Mouse (Mus musculus) liver, embryonic 16.5 days (tissue): ENCODE results near the gene Fkbp1a. TPM values are rescaled to one million over a fixed set of nuclear protein-coding genes. Genes with fewer than 3 reads are reported as not detected.

Source experiments
- ATAC-seq: fragments of 200-750 bp; cut with Nextera tagmentation; 2 replicates; pipeline ENCODE4 v1.8.0; 2017; ENCODE audit warnings: low read depth, mild to moderate bottlenecking, moderate number of reproducible peaks, moderate library complexity
- H3K27ac ChIP-seq: fragments of 300-500 bp; sonication (generic); 2 replicates; pipeline ENCODE4 v1.5.1; 2014; ENCODE audit warnings: mild to moderate bottlenecking, low read length
- H3K27me3 ChIP-seq: fragments of 300-500 bp; sonication (generic); 2 replicates; pipeline ENCODE4 v1.6.1; 2014; ENCODE audit warnings: low read depth, low read length, mixed read lengths; ENCODE audit not compliant: control insufficient read depth, insufficient read depth
- H3K36me3 ChIP-seq: fragments of 300-500 bp; sonication (generic); 2 replicates; pipeline ENCODE4 v1.6.1; 2014; ENCODE audit warnings: mild to moderate bottlenecking; ENCODE audit not compliant: control insufficient read depth, insufficient read depth
- H3K4me1 ChIP-seq: fragments of 300-500 bp; sonication (generic); 2 replicates; pipeline ENCODE4 v1.6.1; 2014; ENCODE audit warnings: low read depth, low read length, mixed read lengths; ENCODE audit not compliant: control insufficient read depth
- H3K4me2 ChIP-seq: fragments of 300-500 bp; sonication (generic); 2 replicates; pipeline ENCODE4 v1.6.1; 2014; ENCODE audit warnings: low read depth, low read length, mixed read lengths
- H3K4me3 ChIP-seq: fragments of 300-500 bp; sonication (generic); 2 replicates; pipeline ENCODE4 v1.5.1; 2014; ENCODE audit warnings: low read depth, mild to moderate bottlenecking, low read length
- H3K9ac ChIP-seq: fragments of 300-500 bp; sonication (generic); 2 replicates; pipeline ENCODE4 v1.6.1; 2014; ENCODE audit warnings: low read depth, low read length
- H3K9me3 ChIP-seq: fragments of 300-500 bp; sonication (generic); replicated peaks from 2 replicates; pipeline ENCODE4 v1.6.1; 2016; ENCODE audit warnings: low read length; ENCODE audit not compliant: control insufficient read depth
- WGBS: fragments of 180-500 bp; shearing (Covaris S2); extraction: QIAGEN DNeasy Blood & Tissue Kit; methylation state at CpG from one replicate; pipeline ENCODE4 v1.1.7; 2014; ENCODE audit not compliant: insufficient replicate concordance; 5-methylcytosine and 5-hydroxymethylcytosine counted together
- polyA plus RNA-seq: library from polyadenylated mRNA; unstranded; fragments of >200 nt; fragmentation: Nextera tagmentation; extraction: Ambion mirVana; gene quantifications from 2 replicates; pipeline ENCODE4 v1.2.1, GENCODE M21; 2015

The Fkbp1a gene
- 112 and 114 TPM in 2 replicates for polyA plus RNA-seq

DNA sequence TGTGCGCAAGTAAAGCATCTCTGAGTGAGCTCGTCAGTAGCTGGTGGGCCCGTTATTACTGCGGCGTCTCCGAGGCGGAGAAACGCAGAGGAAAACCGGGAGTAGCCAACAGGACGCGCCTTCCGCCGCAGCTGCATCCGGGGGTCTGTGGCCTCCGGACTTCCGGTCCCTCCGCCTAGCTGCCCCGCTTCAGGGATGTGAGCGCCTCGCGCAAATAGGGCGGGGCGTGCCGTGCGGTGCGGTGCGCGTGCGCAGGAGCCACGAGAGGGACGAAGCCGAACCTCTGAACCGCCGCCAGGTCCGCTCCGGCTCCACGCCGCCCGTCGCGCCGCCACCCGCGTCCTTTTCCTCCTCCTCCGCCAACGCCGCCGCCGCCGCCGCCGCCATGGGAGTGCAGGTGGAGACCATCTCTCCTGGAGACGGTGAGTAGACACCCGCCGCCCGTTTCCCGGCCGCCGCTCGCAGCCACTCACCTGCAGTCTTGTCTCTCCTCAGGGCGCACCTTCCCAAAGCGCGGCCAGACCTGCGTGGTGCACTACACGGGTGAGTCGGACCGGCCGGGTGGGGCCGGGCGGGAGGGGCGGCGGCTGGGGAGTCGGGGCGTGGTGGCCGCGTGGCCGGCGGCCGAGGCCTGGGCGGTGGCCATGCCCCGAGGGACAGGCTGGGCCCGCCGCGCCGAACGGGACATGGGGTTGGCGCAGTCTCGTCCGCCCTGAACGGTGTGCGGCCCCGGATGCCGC lies at the start of gene Fkbp1a:
TSS of gene Fkbp1a (plus strand) at position 161 of the 740 bp plus-strand sequence.
- Histone ChIP-seq H3K9me3 (no peaks in the 10 kb centered on the region), H3K9ac (peak within 1 kb of the TSS; percentile 78), H3K27ac (peak within 1 kb of the TSS; percentile 80), H3K4me3 (peak within 1 kb of the TSS; percentile 74), H3K27me3 (no peaks in the 10 kb centered on the region), H3K36me3 (no peaks in the 10 kb centered on the region), H3K4me2 (peak within 1 kb of the TSS; percentile 92), H3K4me1 (peaks cover 9% of the 10 kb centered on the region)
- WGBS, result under 1% methylated on average over 82 of the region's 93 CpGs
- ATAC-seq, result peak; percentile 94

- peak within 1 kb of the TSS; percentile 76 for H3K4me2 ChIP-seq
- H3K4me3 ChIP-seq, result peak within 1 kb of the TSS; percentile 83
- H3K9me3 ChIP-seq, result no peaks in the 10 kb centered on the region
- peak; percentile 98 for ATAC-seq
- H3K36me3 ChIP-seq, result no peaks in the 10 kb centered on the region; the same call in 1 of the 2 replicates
- no peaks in the 10 kb centered on the region for H3K27me3 ChIP-seq
- WGBS, result under 1% methylated on average over 73 of the region's 73 CpGs
- peak within 1 kb of the TSS; percentile 38; the same call in 1 of the 2 replicates for H3K27ac ChIP-seq
- H3K9ac ChIP-seq, result peak within 1 kb of the TSS; percentile 83
- peaks cover 4% of the 10 kb centered on the region; the same call in 1 of the 2 replicates for H3K4me1 ChIP-seq
These were observed 48.1 kb upstream of the Fkbp1a start, which contains the start of gene Nsfl1c for GRCm38 (mm10) chr2:151494035-151494803. Gene Nsfl1c (plus strand): TSS chr2:151494182.

GRCm38 (mm10) chr2:151498358-151498757 lies 43.9 kb upstream of the Fkbp1a start:
- H3K9me3 ChIP-seq, result no peaks in the 10 kb centered on the region
- no peak overlapping the region for H3K4me3 ChIP-seq
- H3K4me2 ChIP-seq, result no peak overlapping the region
- H3K9ac ChIP-seq, result no peak overlapping the region
- WGBS, result 60% methylated on average over 3 of the region's 3 CpGs
- H3K36me3 ChIP-seq, result no peaks in the 10 kb centered on the region; the same call in 1 of the 2 replicates
- H3K27me3 ChIP-seq, result no peaks in the 10 kb centered on the region
- H3K27ac ChIP-seq, result no peak overlapping the region
- H3K4me1 ChIP-seq, result peaks cover 4% of the 10 kb centered on the region; the same call in 1 of the 2 replicates
- no peak for ATAC-seq

GRCm38 (mm10) chr2:151500442-151501007 lies 41.8 kb upstream of the Fkbp1a start:
- H3K4me3 ChIP-seq, result no peak overlapping the region
- H3K9ac ChIP-seq, result no peak overlapping the region
- peak; percentile 64 for ATAC-seq
- WGBS, result 39% methylated on average over 6 of the region's 6 CpGs
- peaks cover 4% of the 10 kb centered on the region for H3K36me3 ChIP-seq
- no peak overlapping the region for H3K4me2 ChIP-seq
- no peaks in the 10 kb centered on the region; the same call in 1 of the 2 replicates for H3K4me1 ChIP-seq
- H3K27ac ChIP-seq, result no peak overlapping the region
- H3K9me3 ChIP-seq, result no peaks in the 10 kb centered on the region
- H3K27me3 ChIP-seq, result no peaks in the 10 kb centered on the region

GRCm38 (mm10) chr2:151504226-151504625 lies 38.1 kb upstream of the Fkbp1a start:
- H3K4me3 ChIP-seq, result no peak overlapping the region
- no peaks in the 10 kb centered on the region; the same call in 1 of the 2 replicates for H3K4me1 ChIP-seq
- H3K27ac ChIP-seq, result no peak overlapping the region
- H3K36me3 ChIP-seq, result peaks cover 23% of the 10 kb centered on the region
- no peaks in the 10 kb centered on the region for H3K9me3 ChIP-seq
- no peak overlapping the region for H3K4me2 ChIP-seq
- no peak for ATAC-seq
- H3K9ac ChIP-seq, result no peak overlapping the region
- no peaks in the 10 kb centered on the region for H3K27me3 ChIP-seq
- 71% methylated on average over 4 of the region's 4 CpGs for WGBS

DNA sequence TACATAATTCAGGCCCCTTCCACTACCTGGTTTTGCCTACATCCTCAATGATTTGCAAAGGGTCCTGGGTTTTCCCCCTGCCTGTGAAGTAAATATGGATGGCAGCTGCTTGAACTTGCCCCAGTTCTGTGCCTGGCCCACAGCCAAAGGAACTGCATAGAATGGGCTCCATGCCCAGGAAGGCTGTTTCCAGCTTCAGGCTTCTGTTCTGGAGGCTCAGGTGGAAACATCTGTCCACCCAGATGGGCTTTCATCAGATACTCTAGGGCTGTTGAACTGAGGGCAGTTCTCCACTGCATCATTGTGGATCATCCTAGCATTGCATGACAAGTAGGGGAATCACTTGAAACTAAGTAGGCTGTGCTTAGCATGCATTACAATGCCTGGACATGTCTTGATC lies 30.1 kb upstream of the Fkbp1a start:
- Histone ChIP-seq H3K4me2 (no peak overlapping the region), H3K27ac (no peak overlapping the region), H3K4me3 (no peak overlapping the region), H3K9me3 (no peaks in the 10 kb centered on the region), H3K36me3 (peaks cover 29% of the 10 kb centered on the region), H3K27me3 (no peaks in the 10 kb centered on the region), H3K4me1 (no peaks in the 10 kb centered on the region), H3K9ac (no peak overlapping the region)
- ATAC-seq, result no peak

- Histone ChIP-seq H3K4me2 (no peak overlapping the region), H3K4me1 (no peaks in the 10 kb centered on the region), H3K27me3 (no peaks in the 10 kb centered on the region), H3K36me3 (peaks cover 24% of the 10 kb centered on the region), H3K9ac (no peak overlapping the region), H3K9me3 (no peaks in the 10 kb centered on the region), H3K4me3 (no peak overlapping the region), H3K27ac (no peak overlapping the region)
- ATAC-seq, result no peak
- 62% methylated on average over 3 of the region's 3 CpGs for WGBS
These were observed 28.6 kb upstream of the Fkbp1a start for GRCm38 (mm10) chr2:151513525-151514285.

GRCm38 (mm10) chr2:151519000-151519399 lies 23.3 kb upstream of the Fkbp1a start:
- WGBS, result 73% methylated on average over 2 of the region's 2 CpGs

More at GRCm38 (mm10) chr2:151519000-151519399, 23.3 kb upstream of the Fkbp1a start:
- Histone ChIP-seq H3K9ac (no peak overlapping the region), H3K36me3 (peaks cover 7% of the 10 kb centered on the region), H3K4me3 (no peak overlapping the region), H3K27ac (no peak overlapping the region), H3K4me2 (no peak overlapping the region), H3K27me3 (no peaks in the 10 kb centered on the region), H3K4me1 (no peaks in the 10 kb centered on the region), H3K9me3 (no peaks in the 10 kb centered on the region)
- no peak for ATAC-seq
